Mouse (Mus musculus) urinary bladder, postnatal 25 days (tissue): ENCODE measurements at regions not wholly inside any gene's neighbourhood (a gene's known extent, or its start where the extent isn't known, plus 50 kb on each side); places are given as distances from the start of the nearest gene placed in this dataset.

ENCODE experiments used
- DNase-seq: peaks from one replicate; pipeline ENCODE4 v3.0.0; 2022; ENCODE audit warnings: low spot score

DNA sequence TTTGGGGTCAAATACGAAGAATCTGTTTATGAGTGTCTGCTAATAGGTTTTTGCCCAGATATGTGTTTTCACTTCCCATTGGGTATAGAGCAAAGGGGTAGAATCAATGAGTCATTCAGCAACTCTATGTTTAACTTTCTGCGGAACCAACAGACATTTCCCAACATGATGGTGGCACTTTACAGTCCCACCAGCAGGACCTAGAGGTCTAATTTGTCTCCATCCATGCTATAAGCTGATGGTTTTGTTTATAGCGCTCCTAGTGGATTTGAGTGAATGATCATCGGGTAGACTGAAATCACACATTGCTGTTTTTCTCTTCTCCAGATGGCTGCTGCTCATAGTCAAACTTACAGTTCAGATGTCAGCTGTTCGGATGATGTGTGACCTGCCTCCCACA, 99.7 kb upstream of the Arid5b start:
- no peak for DNase-seq

DNA sequence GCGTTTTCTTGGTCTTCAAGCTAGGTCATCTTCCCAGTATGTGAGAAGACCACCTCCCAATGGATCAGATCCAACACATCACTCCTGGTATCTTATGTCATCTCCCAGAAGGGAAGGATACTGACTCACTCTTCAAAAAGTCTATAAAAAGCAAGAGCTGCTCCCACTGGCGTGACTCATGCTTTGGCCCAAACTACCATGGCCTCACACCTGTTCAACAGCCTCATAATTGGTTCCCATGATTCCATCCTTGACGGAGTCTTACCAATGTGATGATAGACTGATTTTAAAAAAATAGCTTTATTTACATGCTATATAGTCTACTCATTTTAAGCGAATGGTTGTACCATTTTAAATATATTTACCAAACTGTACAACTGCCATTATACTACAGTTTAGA, 98.9 kb upstream of the Arid5b start:
- DNase-seq, result no peak

DNA sequence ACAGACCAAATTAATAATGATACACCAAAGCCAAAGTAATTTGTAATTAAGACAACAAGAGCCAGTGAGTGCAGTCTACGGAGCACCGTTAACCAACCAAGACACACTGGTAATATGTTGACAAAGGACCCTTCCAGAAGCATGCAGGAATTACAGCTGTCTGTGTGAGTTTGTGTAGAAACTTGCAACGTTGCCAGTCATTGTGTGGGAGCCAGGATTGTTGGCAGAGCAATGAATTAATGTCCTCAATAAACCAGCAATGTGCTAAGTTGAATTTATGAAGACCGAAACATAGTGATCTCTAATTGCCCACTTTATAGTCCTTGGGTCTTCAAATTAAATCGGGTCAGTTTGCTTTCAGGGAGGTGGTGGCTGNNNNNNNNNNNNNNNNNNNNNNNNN, 95.3 kb upstream of the Arid5b start:
- DNase-seq, result no peak

DNA sequence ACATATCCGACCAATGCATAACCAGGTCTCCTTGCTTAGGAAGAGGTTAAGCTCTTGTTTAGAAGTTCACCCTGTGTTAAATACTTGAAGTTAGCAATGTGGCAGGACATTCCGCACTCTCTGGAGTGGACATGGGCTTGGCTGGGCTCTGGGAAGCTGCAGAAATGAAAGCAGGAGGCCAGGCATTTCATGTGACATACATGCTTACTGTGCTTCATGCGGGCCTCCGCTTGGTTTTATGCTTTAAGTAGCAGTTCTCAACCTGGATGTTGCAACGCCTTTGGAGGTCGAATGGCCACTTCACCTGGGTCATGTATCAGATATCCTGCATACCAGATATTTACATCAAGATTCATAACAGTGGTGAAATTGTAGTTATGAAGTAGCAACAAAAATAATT, 93.2 kb upstream of the Arid5b start:
- no peak for DNase-seq

DNA sequence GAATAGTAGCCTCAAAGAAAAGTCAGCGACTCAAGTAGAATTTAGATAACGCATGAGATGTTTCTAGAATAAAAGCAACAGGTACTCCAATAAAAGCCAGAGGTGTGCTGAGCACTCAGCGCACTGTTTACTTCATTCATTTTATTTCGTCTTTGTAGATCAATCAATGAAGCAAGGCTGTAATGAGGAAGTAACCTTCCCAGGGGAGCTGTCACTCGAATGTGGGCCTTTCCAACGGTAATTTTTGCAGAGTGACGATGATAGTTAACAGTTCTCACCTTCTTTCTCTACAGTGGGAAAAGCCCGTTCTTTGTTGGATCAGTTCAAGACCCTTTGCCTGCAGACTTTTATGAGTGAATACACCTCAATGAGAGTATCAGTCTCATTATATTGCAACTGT, 92.4 kb upstream of the Arid5b start:
- no peak for DNase-seq

DNA sequence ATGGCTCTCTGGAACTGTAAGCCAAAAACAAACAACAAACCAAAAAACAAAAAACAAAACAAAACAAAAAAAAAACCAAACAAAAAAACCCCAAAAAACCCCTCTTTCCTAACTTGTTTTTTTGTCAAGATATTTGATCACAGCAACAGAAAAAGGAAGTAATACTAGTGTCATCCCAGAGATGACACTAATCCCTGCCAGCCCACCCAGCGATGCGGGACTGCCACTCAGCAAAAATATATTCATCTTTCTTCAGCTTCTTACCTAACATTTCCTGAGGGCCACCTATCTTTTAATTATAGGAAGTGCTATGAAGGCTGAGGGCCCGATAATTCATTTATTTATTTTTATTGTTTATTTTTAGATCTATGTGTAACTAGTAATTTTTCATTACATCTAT, 88.3 kb upstream of the Arid5b start:
- DNase-seq, result no peak

DNA sequence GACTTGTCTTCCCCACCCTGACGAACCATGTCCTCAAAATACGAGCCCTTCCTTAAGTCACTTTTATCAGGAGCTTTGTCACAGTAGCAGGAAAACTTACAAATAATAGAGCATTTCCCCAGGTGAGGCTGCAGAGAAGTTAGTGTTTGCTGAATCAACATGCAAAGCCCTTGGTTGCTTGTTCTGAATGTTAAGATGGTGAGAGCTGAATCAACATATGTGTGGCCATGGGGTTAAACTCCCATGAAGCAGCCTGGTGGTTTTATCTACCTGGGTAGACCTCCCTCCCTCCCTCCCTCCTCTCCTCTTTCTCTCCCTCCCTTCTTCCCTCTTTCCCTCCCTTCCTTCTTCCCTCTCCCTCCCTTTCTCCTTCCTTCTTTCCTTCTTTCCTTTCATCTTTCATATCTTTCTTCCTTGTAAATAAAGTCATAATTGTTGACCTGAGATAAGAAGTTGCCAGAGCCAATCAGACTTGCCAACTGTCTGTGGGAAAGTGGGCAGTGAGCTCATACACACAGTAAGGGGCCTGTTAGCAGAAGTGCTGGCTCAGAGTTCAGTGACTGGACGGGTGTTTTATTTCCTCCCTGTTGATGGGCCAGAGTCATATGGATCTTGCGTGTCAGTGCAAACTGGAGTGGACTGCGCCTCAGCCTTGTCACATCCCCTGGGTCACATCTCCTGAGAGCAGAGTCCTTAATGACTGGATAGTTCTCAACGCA, 82.4 kb upstream of the Arid5b start:
- no peak for DNase-seq

DNA sequence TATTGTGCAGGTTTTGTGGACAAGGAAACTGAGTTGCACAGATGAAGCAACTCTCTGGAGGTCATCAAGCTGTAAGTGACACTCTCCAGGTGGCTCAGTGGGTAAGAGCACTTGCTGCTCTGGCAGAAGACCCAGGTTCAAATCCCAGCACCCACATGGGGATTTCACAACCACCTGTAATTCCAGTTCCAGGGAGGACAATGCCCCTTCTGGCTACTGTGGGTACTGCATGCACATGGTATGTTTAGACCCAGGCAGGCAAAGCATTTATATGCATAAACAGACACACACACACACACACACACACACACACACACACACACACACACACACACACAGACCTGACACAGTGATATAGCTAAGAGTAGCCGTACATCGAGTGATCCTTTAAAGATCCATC, 80.6 kb upstream of the Arid5b start:
- DNase-seq, result no peak

DNA sequence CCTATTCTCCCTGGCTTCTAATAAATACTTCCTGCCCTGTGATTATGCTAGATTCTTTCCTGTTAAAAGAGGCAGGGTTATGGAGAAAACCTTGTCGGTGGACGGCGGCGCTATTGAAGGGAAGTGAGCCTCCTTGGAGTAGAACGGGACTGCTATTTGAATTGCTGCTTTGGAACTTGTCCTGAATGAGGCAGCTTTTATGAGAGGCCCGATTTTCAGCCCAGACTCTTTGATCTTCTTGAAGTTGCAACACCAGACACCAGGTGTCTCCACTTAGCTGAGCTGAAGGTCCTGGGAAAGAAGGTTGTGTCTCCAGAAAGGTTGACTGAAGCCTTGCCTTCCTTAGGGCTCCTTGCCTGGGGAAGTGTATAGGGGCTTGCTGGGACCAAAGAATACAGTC, 78.4 kb upstream of the Arid5b start:
- peak; percentile 23 for DNase-seq

DNA sequence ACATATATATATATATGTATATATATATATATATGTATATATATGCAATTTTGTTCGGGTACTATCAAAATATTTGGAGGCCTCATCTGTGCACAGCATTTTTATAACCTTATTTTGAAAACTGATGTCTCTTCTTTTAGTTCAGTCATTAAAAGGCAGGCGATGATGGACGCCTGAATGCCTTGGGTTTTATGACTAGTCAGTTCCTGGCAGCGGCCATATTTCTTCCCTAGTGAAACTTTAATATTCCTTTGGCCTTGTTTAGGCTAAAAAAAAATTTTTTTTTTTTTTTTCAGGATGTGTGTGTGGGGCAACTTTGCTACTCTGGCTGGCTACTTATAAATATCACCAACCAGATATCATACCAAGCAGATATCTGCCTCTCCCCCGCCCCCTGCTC, 78.0 kb upstream of the Arid5b start:
- DNase-seq, result no peak

DNA sequence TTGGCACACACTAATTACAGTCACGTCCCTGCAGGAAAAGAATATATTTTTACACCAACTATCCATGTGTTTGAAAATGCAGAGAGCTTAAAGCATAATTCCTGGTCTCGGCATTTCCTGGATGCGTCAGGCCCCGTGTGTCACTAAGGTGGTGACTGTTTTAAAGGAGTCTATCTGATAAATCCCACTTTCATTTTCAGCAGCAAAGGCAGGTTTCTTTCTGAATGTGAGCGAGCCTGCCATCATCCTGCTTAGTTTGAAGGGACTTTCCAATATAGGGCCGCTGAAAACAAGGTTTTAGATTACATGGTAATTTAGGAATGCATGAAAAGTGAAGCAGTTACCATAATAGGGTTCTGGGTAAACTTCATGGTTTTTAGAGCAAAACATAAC, 77.5 kb upstream of the Arid5b start:
- no peak for DNase-seq

DNA sequence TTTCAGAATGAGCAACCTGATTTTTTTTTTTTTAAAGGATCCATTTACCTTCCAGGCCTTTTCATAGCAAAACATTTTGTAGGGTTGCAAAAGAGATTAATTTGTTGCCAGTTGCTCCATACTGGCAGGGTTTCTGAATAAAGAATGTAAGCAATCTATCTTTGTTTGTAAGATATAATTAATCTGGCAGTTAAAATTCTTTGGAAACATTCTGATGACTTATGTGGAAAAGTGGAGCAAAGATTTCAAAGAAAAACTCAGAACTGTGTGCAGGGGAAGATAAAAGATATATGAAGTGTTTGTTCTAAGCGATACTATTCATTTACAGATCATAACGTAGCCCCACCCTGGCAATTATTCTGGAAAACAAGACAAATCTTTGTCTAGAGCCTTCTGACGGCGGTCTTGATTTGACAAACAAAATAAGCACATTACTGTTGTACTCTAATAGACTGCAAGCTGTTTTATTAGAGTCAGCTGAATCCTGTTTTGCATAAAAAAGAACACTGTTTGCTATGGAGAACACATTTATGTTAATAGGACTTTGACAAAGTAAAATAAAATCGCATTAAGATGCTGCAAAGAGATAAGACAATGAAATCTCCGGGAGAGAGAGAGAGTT, 77.0 kb upstream of the Arid5b start:
- no peak for DNase-seq

DNA sequence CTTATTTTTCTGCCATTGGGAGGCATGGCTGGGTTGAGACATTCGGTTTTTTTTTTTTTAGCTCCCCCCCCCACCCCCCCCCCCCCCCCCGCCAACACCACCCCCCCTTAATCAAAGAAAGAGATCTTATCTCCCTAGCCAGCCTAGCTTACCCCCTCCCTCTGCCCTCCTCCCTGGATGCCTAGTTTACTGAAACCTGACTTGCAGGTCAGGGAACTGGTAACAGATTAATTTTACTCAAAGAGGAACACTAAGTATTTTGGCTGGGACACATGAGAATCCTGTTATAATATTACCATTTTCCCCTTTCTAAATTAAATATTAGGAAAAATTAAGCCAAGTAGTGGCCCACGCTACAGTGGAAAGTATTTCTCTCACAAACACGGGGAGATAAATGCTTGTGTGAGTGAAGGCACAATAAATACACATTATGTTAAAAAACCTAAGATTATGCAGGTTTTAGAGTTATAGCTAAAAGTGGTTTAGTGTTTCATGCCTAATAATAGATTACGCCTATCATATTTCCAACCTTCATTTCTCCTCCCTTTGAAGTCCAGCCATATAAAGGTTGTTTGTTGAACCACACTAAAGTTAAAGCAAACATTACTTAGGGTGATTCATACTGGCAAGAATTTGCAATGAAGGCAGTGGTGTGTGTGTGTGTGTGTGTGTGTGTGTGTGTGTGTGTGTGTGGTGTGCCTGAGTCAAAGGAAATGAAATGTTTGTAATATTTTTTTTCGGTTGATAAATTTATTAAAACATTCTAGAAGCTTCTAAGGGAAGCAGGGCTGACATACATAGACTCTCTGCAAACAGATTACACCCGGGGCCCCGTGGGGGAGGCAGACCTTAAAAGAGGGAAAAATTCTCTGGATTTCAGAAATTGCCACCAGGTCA, 76.0 kb upstream of the Arid5b start:
- peak; percentile 47 for DNase-seq

DNA sequence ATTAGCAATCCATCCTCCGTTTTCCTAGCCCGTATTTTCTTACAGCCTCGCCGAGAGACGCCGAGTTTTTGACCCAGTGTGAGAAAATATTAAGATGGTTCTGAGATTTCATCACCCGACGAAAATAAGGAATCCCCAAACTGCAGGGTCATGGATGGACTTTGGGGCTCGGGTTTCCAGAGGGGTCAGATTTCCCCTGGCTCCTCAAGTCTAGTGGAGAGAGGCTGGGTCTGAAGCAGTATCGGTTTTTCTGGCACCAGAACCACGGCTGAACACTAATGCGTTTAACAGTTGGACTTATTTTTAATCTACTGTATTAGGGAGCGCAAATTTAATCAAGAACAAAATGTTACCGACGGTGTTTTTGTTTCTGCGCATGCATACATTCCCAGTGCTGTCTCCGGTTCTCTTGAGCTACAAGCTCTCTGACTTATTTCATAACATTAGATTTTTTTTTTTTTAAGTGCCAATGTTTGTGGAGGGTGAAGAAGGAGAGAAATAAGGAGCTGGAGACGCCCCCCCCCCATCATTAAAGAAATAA, 75.2 kb upstream of the Arid5b start:
- no peak for DNase-seq

DNA sequence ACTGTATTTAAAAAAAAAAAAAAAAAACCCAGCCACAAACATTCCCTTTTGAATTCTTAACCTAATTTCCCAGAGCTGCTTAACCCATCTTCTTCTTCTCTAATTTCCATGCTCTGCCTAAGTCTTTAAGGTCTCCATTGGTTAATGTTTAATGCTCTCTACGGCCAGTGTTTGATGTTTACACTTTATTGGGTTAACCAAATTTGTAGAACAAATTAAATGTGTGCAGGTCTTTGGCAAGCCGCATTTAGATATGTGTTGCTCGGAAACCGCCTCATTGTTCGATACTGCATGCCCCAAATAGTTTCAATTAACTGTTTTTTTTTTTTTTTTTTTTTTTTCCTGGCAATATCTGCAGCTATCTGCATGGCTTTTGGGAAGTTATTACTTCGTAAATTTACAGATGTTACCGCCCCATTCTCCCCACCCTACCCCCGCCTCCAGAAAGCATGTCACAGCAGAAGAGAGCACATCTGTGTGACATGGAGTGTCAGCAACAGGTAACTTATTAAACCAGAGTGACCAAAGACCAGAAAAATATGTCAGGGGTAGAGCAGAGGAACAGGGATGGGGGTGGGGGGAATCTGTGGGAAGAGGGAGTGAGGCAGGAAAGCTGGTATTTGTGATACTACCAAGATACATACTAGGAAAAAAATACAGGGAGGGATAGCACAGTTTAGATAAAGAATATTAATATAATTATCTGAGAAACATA, 73.5 kb upstream of the Arid5b start:
- DNase-seq, result no peak

DNA sequence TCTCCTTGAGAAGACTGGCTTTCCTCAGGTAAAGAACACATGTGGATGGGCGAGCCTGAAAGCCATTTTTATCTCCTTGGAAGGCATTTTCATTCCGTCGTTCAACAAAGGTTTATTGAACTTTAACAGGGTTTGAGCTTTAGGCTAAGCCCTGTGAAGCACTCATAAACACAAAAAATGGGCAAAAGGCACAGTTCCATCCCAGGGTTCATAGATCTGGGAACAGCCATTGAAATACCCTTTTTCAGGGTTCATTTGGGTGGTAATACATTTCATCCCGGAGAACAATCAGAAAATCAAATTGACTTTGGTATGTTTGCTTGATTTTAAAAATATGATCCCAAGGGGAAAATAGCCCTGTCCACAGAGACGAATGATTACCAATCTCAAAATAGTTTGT, 72.9 kb upstream of the Arid5b start:
- DNase-seq, result no peak

DNA sequence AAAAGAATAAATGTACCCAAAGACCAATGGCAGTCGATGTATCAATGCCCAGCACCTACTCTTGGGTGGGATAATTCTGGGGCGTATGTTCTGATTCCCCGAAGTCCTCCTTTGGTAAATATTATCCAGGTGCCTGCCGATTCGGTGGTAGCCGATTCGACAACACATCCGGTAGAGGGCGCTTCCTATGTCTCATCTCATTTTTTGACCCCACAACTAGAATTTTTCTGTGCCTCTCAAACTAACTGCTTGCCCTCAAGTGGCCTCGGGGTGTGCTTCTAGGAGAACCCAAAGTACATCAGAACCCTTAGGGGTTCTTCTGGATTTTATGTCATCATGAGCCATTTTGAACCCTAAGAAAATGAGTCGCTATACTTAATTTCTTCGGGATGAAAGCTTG, 72.3 kb upstream of the Arid5b start:
- DNase-seq, result no peak

DNA sequence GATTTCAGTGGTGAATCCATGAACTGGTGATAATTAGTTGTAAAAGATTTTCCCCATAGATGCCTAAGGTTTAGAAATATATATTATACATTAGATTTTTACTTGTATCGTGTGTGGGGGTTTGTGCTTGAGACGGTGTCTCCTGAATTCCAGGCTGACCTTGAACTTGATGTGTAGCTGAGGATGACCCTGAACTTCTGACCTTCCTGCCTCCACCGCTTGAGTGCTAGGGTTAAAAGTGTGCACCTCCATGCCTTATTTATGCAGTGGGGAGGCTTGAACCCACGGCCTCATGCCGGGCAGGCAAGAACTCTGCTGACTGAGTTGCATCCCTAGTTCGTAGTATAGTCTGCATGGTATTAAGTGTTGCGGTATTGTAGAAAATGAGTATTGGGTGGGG, 69.3 kb upstream of the Arid5b start:
- no peak for DNase-seq

DNA sequence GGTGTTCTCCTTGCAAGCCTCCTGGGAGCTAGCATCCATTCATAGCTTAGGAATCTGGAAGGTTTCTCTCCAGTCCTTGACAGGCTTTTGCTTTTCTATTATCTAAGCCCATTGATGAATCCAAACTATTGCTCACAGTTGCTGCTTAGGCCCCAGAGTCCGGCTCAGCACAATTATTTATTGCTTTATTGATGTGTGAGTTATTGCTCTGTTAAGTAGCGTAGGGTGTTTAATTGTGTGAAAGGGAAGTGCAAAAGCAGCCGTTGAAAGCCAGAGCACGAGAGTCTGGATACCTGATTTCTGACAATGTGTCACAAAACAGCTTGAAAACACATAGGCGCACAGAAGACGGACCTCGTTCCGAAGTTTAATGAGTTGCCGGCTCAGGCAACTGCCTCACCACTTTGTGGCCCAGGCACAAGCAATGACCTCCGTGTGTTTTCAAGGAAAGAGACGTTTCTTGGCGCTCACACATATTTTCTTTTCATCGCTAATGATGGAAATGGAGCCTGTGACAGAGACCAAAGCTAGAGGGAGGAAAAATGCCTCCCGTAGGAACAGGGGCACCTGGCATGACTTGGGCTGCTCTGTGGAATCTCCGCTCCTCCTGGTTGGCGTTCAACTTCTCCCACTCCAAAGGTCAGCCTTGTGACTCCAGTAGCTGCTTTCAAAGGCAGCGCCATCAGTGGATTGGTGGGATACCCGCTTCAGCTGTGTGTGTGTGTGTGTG, 66.6 kb upstream of the Arid5b start:
- no peak for DNase-seq

DNA sequence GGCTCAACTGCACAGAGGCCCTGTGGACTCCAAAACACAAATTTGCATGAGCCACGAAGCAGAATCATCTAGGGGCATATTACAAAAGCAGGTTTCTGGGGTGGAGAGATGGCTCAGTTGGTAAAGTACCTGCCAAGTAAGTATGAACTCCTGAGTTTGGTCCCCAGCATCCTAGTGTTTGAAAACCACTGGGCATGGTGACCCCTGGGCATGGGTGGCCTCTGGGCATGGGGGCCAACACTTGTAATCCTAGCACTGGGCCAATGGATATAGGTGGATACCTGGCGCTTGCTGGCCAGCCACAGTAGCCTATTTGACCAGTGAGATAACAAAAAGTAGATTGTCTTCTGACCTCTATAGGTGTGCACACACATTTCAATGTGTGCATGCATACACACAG, 65.7 kb upstream of the Arid5b start:
- DNase-seq, result no peak

DNA sequence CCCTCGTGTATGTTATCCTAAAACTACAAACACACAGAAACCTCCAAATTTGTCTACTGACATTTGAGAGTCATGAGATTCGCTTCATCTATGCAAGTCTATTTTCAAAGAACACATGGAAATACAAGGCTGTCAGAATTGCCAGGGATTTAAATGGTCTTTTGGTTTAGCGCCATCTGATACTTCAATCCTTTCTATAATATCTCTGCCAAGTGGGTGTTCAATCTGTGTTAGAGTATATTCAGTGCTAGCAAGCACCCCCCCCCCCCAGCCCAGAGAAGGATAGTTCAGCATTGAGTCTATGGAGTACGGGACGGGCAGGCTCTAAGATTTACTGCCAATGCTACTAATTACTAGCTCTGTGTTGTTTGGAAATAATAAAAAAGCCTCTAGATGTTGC, 55.5 kb upstream of the Arid5b start:
- DNase-seq, result no peak
